Mouse (Mus musculus): Measurements from ENCODE around the gene Scarf2. TPM values are rescaled to one million over a fixed set of nuclear protein-coding genes. Genes with fewer than 3 reads are reported as not detected.

Gene Scarf2
- polyA plus RNA-seq, 2 experiments, result 51.3 to 232 TPM

- ATAC-seq (ENCODE audit: low FRiP score, low read depth) (no peak), DNase-seq (ENCODE audit: low spot score) (no peak)
- no peak for TF ChIP-seq POLR2A (IDR thresholded peaks at IDR 0.05; ENCODE audit: borderline replicate concordance, extremely low read depth, insufficient read depth, insufficient read length)
- Histone ChIP-seq H3K4me1 (ENCODE audit: control insufficient read depth, insufficient read depth, low read length) (peaks cover 90% of the 10 kb centered on the region), H3K9ac (ENCODE audit: low read depth, low read length, severe bottlenecking) (peak overlapping the region; percentile 67), H3K36me3 (ENCODE audit: control insufficient read depth, insufficient read depth, low read length) (peaks cover 64% of the 10 kb centered on the region), H3K27me3 (ENCODE audit: control insufficient read depth, insufficient read depth, low read length) (peaks cover 12% of the 10 kb centered on the region; the same call in 1 of the 2 replicates), H3K9me3 (ENCODE audit: control insufficient read depth, low read length) (no peaks in the 10 kb centered on the region), H3K27ac (replicated peaks; ENCODE audit: low read depth, low read length) (peak overlapping the region; percentile 75), H3K4me2 (replicated peaks; ENCODE audit: low read depth, low read length, severe bottlenecking) (peak overlapping the region; percentile 65), H3K4me3 (replicated peaks; ENCODE audit: low read length) (peak overlapping the region; percentile 32)
- 9% methylated on average over 47 of the region's 50 CpGs for WGBS
Observed at GRCm38 (mm10) chr16:17806581-17807191, 9.6 kb downstream of the Scarf2 start.

- Histone ChIP-seq H3K4me1 (ENCODE audit: control insufficient read depth, insufficient read depth, low read length) (peaks cover 83% of the 10 kb centered on the region), H3K9me3 (ENCODE audit: control insufficient read depth, low read length) (no peaks in the 10 kb centered on the region), H3K36me3 (ENCODE audit: control insufficient read depth, insufficient read depth, low read length) (peaks cover 64% of the 10 kb centered on the region), H3K27me3 (ENCODE audit: control insufficient read depth, insufficient read depth, low read length) (peaks cover 5% of the 10 kb centered on the region; the same call in 1 of the 2 replicates), H3K27ac (replicated peaks; ENCODE audit: low read depth, low read length) (peak overlapping the region; percentile 75), H3K4me3 (replicated peaks; ENCODE audit: low read length) (peak overlapping the region; percentile 32), H3K4me2 (replicated peaks; ENCODE audit: low read depth, low read length, severe bottlenecking) (peak overlapping the region; percentile 65), H3K9ac (ENCODE audit: low read depth, low read length, severe bottlenecking) (peak overlapping the region; percentile 67)
- no peak for TF ChIP-seq POLR2A (IDR thresholded peaks at IDR 0.05; ENCODE audit: borderline replicate concordance, extremely low read depth, insufficient read depth, insufficient read length)
- ATAC-seq (ENCODE audit: low FRiP score, low read depth), result peak; percentile 45
- peak; percentile 89 for DNase-seq (ENCODE audit: low spot score)
- WGBS, result 4% methylated on average over 70 of the region's 73 CpGs
Observed at GRCm38 (mm10) chr16:17807192-17808009, 10.3 kb downstream of the Scarf2 start.

GRCm38 (mm10) chr16:17809125-17809524, 12.0 kb downstream of the Scarf2 start:
- Histone ChIP-seq H3K27ac (replicated peaks; ENCODE audit: low read depth, low read length) (peak overlapping the region; percentile 94), H3K36me3 (ENCODE audit: control insufficient read depth, insufficient read depth, low read length) (peaks cover 48% of the 10 kb centered on the region), H3K4me2 (replicated peaks; ENCODE audit: low read depth, low read length, severe bottlenecking) (peak overlapping the region; percentile 19; the same call in 1 of the 2 replicates), H3K9me3 (ENCODE audit: control insufficient read depth, low read length) (no peaks in the 10 kb centered on the region), H3K9ac (ENCODE audit: low read depth, low read length, severe bottlenecking) (no peak overlapping the region), H3K4me3 (replicated peaks; ENCODE audit: low read length) (no peak overlapping the region), H3K27me3 (ENCODE audit: control insufficient read depth, insufficient read depth, low read length) (no peaks in the 10 kb centered on the region), H3K4me1 (ENCODE audit: control insufficient read depth, insufficient read depth, low read length) (peaks cover 68% of the 10 kb centered on the region)
- DNase-seq (ENCODE audit: low spot score) (no peak), ATAC-seq (ENCODE audit: low FRiP score, low read depth) (no peak)
- no peak for TF ChIP-seq POLR2A (IDR thresholded peaks at IDR 0.05; ENCODE audit: borderline replicate concordance, extremely low read depth, insufficient read depth, insufficient read length)
- 78% methylated on average over 4 of the region's 4 CpGs for WGBS

- Histone ChIP-seq H3K4me2 (replicated peaks; ENCODE audit: low read depth, low read length, severe bottlenecking) (peak overlapping the region; percentile 19), H3K4me3 (replicated peaks; ENCODE audit: low read length) (no peak overlapping the region), H3K36me3 (ENCODE audit: control insufficient read depth, insufficient read depth, low read length) (peaks cover 44% of the 10 kb centered on the region), H3K27me3 (ENCODE audit: control insufficient read depth, insufficient read depth, low read length) (no peaks in the 10 kb centered on the region), H3K27ac (replicated peaks; ENCODE audit: low read depth, low read length) (peak overlapping the region; percentile 94), H3K9ac (ENCODE audit: low read depth, low read length, severe bottlenecking) (peak overlapping the region; percentile 16; the same call in 1 of the 2 replicates), H3K4me1 (ENCODE audit: control insufficient read depth, insufficient read depth, low read length) (peaks cover 62% of the 10 kb centered on the region), H3K9me3 (ENCODE audit: control insufficient read depth, low read length) (no peaks in the 10 kb centered on the region)
- no peak for TF ChIP-seq POLR2A (IDR thresholded peaks at IDR 0.05; ENCODE audit: borderline replicate concordance, extremely low read depth, insufficient read depth, insufficient read length)
- DNase-seq (ENCODE audit: low spot score) (peak; percentile 93), ATAC-seq (ENCODE audit: low FRiP score, low read depth) (peak; percentile 86)
- WGBS, result 4% methylated on average over 7 of the region's 7 CpGs
Observed at GRCm38 (mm10) chr16:17809711-17810110, 12.6 kb downstream of the Scarf2 start.

GRCm38 (mm10) chr16:17812120-17812519, 15.0 kb downstream of the Scarf2 start:
- WGBS, result 3% methylated on average over 5 of the region's 5 CpGs
- Histone ChIP-seq H3K4me2 (replicated peaks; ENCODE audit: low read depth, low read length, severe bottlenecking) (no peak overlapping the region), H3K27ac (replicated peaks; ENCODE audit: low read depth, low read length) (no peak overlapping the region), H3K9me3 (ENCODE audit: control insufficient read depth, low read length) (no peaks in the 10 kb centered on the region), H3K36me3 (ENCODE audit: control insufficient read depth, insufficient read depth, low read length) (peaks cover 20% of the 10 kb centered on the region), H3K9ac (ENCODE audit: low read depth, low read length, severe bottlenecking) (no peak overlapping the region), H3K4me1 (ENCODE audit: control insufficient read depth, insufficient read depth, low read length) (peaks cover 44% of the 10 kb centered on the region), H3K27me3 (ENCODE audit: control insufficient read depth, insufficient read depth, low read length) (no peaks in the 10 kb centered on the region), H3K4me3 (replicated peaks; ENCODE audit: low read length) (no peak overlapping the region)
- peak; percentile 90 for DNase-seq (ENCODE audit: low spot score)
- TF ChIP-seq POLR2A (IDR thresholded peaks at IDR 0.05; ENCODE audit: borderline replicate concordance, extremely low read depth, insufficient read depth, insufficient read length), result no peak
- ATAC-seq (ENCODE audit: low FRiP score, low read depth), result no peak
